In the genomic region with DNA sequence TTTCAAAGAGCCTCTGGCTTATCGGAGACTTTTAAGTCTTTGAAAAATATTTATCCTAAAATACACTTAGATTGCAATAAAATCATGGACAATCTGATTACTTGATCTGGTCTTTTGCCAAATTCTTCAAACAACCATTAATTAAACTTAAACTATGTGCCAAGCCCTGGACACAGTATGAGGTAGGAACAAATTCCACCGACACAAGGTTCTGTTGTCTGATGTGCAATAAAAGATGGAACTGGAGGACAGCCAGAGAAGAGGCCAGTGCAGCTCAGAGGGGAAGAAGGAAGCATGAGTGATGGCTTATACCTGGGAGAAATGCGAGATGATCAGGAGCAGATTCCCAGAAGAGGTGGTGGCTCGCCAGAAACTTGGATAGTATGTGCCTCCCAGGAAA, we compare ENCODE assay signal across 24 mouse cellular contexts.
DNase-seq lines count a peak whose midpoint lies in the region; ATAC-seq and TF ChIP-seq lines count a peak whose summit lies in the region.
"Had no signal": no experiment of that assay in that cellular context is flagged by ENCODE, and none has a peak within 500 bp of the region (broad histone marks: within the 10 kb centered on the region; RNA-seq: fewer than 3 reads in every experiment).

No protein-coding gene starts in this region.

- ATAC-seq in intestine, postnatal 0 days, result peak; percentile 65; the same call in 1 of the 2 replicates
- ATAC-seq: activated CD4-positive, CD25-positive, alpha-beta regulatory T cell, adult 4 months; forebrain, embryonic 16.5 days; hindbrain, embryonic 16.5 days; inflammation-experienced regulatory T-cells, adult 6 months; Patski had no signal

- no peak for TF ChIP-seq CTCF in intestine, postnatal 0 days (IDR thresholded peaks at IDR 0.05; ENCODE audit: low read depth)

- 48% methylated on average over 4 of the region's 4 CpGs for WGBS in intestine, postnatal 0 days

- H3K4me3 ChIP-seq in intestine, postnatal 0 days (ENCODE audit: low read depth, low read length), result no peak overlapping the region
- H3K4me3 ChIP-seq: embryonic facial prominence, embryonic 10.5 days; forebrain, embryonic 10.5 days; gastrocnemius, adult 2 months; heart, embryonic 10.5 days; hindbrain, embryonic 12.5 days had no signal

- H3K4me2 ChIP-seq in intestine, postnatal 0 days (replicated peaks; ENCODE audit: low read depth), result no peak overlapping the region
- H3K4me2 ChIP-seq: hindbrain, embryonic 12.5 days had no signal

- H3K9me3 ChIP-seq in intestine, postnatal 0 days (ENCODE audit: control insufficient read depth), result no peaks in the 10 kb centered on the region
- H3K9me3 ChIP-seq: embryonic facial prominence, embryonic 10.5 days; forebrain, embryonic 10.5 days; heart, embryonic 10.5 days; hindbrain, embryonic 12.5 days had no signal

- H3K36me3 ChIP-seq in intestine, postnatal 0 days (ENCODE audit: control insufficient read depth, insufficient read depth), result no peaks in the 10 kb centered on the region
- H3K36me3 ChIP-seq: embryonic facial prominence, embryonic 10.5 days; forebrain, embryonic 10.5 days; heart, embryonic 10.5 days; hindbrain, embryonic 12.5 days had no signal

- peak; percentile 3 to 7 for DNase-seq in cerebellum, postnatal 14 days
- no peak for DNase-seq in cerebellum, adult 8-10 months
- DNase-seq in kidney, postnatal 10 days, result peak; percentile 4
- no peak for DNase-seq in kidney, adult 18-20 months
- DNase-seq in urinary bladder, postnatal 36 days (ENCODE audit: low spot score in 2 of 2), result peak; percentile 2 to 5
- DNase-seq in urinary bladder, postnatal 10 days (ENCODE audit: low spot score), result no peak
- no peak for DNase-seq in gastrocnemius, postnatal 4 days (ENCODE audit: low spot score in 2 of 2)
- DNase-seq: adrenal gland, postnatal 14 days; cerebellum, adult 9-10 months; gastrocnemius, adult 2 months; gastrocnemius, postnatal 36 days; heart, adult 18-20 months; heart, postnatal 10 days; heart, postnatal 4 days had no signal

- no peak overlapping the region for H3K9ac ChIP-seq in intestine, postnatal 0 days (ENCODE audit: low read depth, low read length)
- H3K9ac ChIP-seq: hindbrain, embryonic 12.5 days had no signal

- no peaks in the 10 kb centered on the region for H3K27me3 ChIP-seq in intestine, postnatal 0 days (replicated peaks; ENCODE audit: control insufficient read depth, insufficient read depth, low read length)
- H3K27me3 ChIP-seq: hindbrain, embryonic 12.5 days; Patski had no signal

- 0 out of 2 replicates have a peak, but pooled peaks cover 3% of the 10 kb centered on the region for H3K4me1 ChIP-seq in intestine, postnatal 0 days (replicated peaks; ENCODE audit: control insufficient read depth, insufficient read depth, low read length)
- H3K4me1 ChIP-seq: embryonic facial prominence, embryonic 10.5 days; forebrain, embryonic 10.5 days; heart, embryonic 10.5 days; hindbrain, embryonic 12.5 days had no signal

- H3K27ac ChIP-seq in intestine, postnatal 0 days (ENCODE audit: low read depth, low read length), result no peak overlapping the region
- H3K27ac ChIP-seq: embryonic facial prominence, embryonic 10.5 days; forebrain, embryonic 10.5 days; gastrocnemius, adult 2 months; heart, embryonic 10.5 days; hindbrain, embryonic 12.5 days had no signal

Comparison
In these comparisons a context has a peak if more than half of its experiments do, and no peak if none do; other contexts are left out.
1. DNase-seq: peak in cerebellum, postnatal 14 days (2 of 2), kidney, postnatal 10 days (single experiment) and urinary bladder, postnatal 36 days (2 of 2); none in cerebellum, adult 8-10 months (single experiment), kidney, adult 18-20 months (single experiment), urinary bladder, postnatal 10 days (single experiment) and gastrocnemius, postnatal 4 days (0 of 2).